Mouse (Mus musculus) neural tube, embryonic 13.5 days (tissue): ENCODE measurements around the gene Sec13. TPM values are rescaled to one million over a fixed set of nuclear protein-coding genes. Genes with fewer than 3 reads are reported as not detected.

ENCODE experiments used
- ATAC-seq: fragments of 200-750 bp; cut with Nextera tagmentation; 2 replicates; pipeline ENCODE4 v1.8.0; 2017; ENCODE audit warnings: low read depth, mild to moderate bottlenecking, moderate TSS enrichment, moderate library complexity
- H3K27ac ChIP-seq: fragments of 300-500 bp; sonication (generic); replicated peaks from 2 replicates; pipeline ENCODE4 v1.5.1; 2015; ENCODE audit warnings: moderate library complexity, mild to moderate bottlenecking, inconsistent platforms
- H3K27me3 ChIP-seq: fragments of 300-500 bp; sonication (generic); 2 replicates; pipeline ENCODE4 v1.6.1; 2015; ENCODE audit warnings: mild to moderate bottlenecking, inconsistent platforms
- H3K36me3 ChIP-seq: fragments of 300-500 bp; sonication (generic); 2 replicates; pipeline ENCODE4 v1.6.1; 2015; ENCODE audit warnings: mild to moderate bottlenecking, inconsistent platforms
- H3K4me1 ChIP-seq: fragments of 300-500 bp; sonication (generic); replicated peaks from 2 replicates; pipeline ENCODE4 v1.6.1; 2015; ENCODE audit warnings: inconsistent platforms
- H3K4me2 ChIP-seq: fragments of 300-500 bp; sonication (generic); 2 replicates; pipeline ENCODE4 v1.6.1; 2015; ENCODE audit warnings: inconsistent platforms, mild to moderate bottlenecking, moderate library complexity
- H3K4me3 ChIP-seq: fragments of 300-500 bp; sonication (generic); 2 replicates; pipeline ENCODE4 v1.5.1; 2015; ENCODE audit warnings: mild to moderate bottlenecking, inconsistent platforms
- H3K9ac ChIP-seq: fragments of 300-500 bp; sonication (generic); 2 replicates; pipeline ENCODE4 v1.6.1; 2015; ENCODE audit warnings: moderate library complexity, mild to moderate bottlenecking, inconsistent platforms
- H3K9me3 ChIP-seq: fragments of 300-500 bp; sonication (generic); 2 replicates; pipeline ENCODE4 v1.6.1; 2016; ENCODE audit warnings: inconsistent platforms
- WGBS: fragments of 180-500 bp; shearing (Covaris S2); methylation state at CpG from one replicate; pipeline ENCODE4 v1.1.7; 2015; 5-methylcytosine and 5-hydroxymethylcytosine counted together
- microRNA-seq: library from miRNA; unstranded; fragments of <30 nt; microRNA quantifications from one replicate; pipeline ENCODE4, GENCODE M21; 2016
- polyA plus RNA-seq: library from polyadenylated mRNA; unstranded; fragments of >200 nt; fragmentation: Nextera tagmentation; extraction: Ambion mirVana; gene quantifications from 2 replicates; pipeline ENCODE4 v1.2.1, GENCODE M21; 2015

Gene Sec13
- polyA plus RNA-seq, 1 experiment from 2014 or later: 218 TPM

DNA sequence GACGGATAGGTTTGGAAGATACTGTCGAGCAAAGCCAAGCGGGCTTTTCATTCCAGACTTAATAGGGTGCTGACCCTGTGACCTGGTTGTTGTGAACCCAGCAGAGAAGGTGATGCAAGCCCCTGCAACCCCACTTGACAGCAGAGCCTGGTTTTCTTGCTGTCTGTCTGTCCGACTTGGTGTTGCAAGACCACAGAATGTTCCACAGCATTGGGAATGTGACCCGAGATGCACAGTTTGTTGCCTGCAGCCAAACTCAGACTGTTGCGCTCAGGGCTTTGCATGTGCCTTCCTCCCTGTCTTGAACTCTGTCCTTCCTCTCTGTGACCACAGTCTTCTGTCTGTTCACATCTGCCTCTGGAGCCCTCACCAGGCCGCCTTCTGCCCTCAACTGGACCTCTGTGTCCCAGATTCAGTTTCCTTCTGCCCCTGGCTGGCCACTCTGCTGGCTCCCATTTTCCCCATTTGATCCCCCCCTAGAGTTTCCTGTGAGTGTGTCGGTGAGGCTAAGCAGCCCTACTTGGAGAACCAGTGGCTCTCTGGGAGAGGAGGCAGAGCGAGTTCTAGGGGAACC lies 60.5 kb downstream of the Sec13 start:
- 86% methylated on average over 9 of the region's 9 CpGs for WGBS
- Histone ChIP-seq H3K4me2 (no peak overlapping the region), H3K9me3 (no peaks in the 10 kb centered on the region), H3K4me3 (no peak overlapping the region), H3K9ac (no peak overlapping the region), H3K27me3 (no peaks in the 10 kb centered on the region), H3K4me1 (no peaks in the 10 kb centered on the region), H3K36me3 (no peaks in the 10 kb centered on the region), H3K27ac (no peak overlapping the region)
- ATAC-seq: no peak

DNA sequence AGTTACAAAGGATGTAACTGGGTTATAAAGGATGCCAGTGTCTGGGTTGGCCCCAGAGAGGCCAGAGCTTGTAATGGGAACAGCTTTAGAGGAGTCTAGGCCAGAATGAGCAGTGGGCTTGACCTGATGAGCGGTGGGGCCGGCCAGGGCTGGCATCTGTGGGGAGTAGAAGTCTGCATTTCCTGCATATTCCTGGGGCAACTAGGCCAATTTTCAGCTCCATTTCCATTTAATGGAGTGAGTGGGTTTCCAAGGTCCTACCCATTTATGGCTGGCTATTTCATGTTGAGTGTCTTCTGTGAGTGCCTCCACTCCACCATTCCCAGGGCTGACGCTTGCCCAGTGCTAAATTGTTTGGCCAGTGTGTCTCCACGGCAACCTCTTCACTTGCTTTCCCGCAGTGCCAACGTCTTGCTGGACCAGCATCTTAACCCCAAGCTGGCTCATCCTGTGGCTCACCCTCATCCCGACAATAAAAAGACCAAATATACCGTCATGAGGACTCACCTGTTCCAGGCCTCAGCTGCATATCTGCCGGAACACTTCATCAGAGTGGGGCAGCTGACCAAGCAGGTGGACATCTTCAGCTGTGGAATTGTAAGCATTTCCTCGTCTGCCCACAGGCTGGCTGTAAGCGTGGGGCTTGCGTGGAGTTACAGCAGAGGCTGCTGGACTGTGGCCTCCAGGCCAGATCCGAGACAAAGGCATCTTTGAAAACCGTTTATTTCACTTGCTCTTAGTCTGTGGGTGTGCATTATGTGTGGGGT lies 62.1 kb downstream of the Sec13 start:
- Histone ChIP-seq H3K36me3 (no peaks in the 10 kb centered on the region), H3K27ac (no peak overlapping the region), H3K27me3 (no peaks in the 10 kb centered on the region), H3K9me3 (no peaks in the 10 kb centered on the region), H3K4me2 (no peak overlapping the region), H3K4me1 (no peaks in the 10 kb centered on the region), H3K9ac (no peak overlapping the region), H3K4me3 (no peak overlapping the region)
- ATAC-seq: no peak
- WGBS: 70% methylated on average over 14 of the region's 14 CpGs

Small RNA genes lying within 50 kb of the gene (microRNA-seq; reads per million reads assigned to microRNA genes)
- not detected for gene Mir7042

Other genes with a start within 250 kb of the Sec13 start
- 5.2 and 5.6 TPM in 2 replicates for gene Prrt3, start 238.8 kb downstream of the Sec13 start, polyA plus RNA-seq
- 103 and 108 TPM in 2 replicates for gene Emc3, start 209.1 kb downstream of the Sec13 start, polyA plus RNA-seq
- 1.8 and 2.1 TPM in 2 replicates for gene Fancd2, start 209.1 kb downstream of the Sec13 start, polyA plus RNA-seq
- 0.18 TPM in 1 of 2 replicates, not detected in the other for gene Fancd2os, start 140.0 kb downstream of the Sec13 start, polyA plus RNA-seq
- 241 and 242 TPM in 2 replicates for gene Brk1, start 136.0 kb downstream of the Sec13 start, polyA plus RNA-seq
- gene Vhl, start 116.8 kb downstream of the Sec13 start, polyA plus RNA-seq: 65.9 and 66.8 TPM in 2 replicates
- 2.5 and 2.7 TPM in 2 replicates for gene Irak2, start 102.3 kb downstream of the Sec13 start, polyA plus RNA-seq
- 0.61 and 1.1 TPM in 2 replicates for gene Tatdn2, start 43.7 kb downstream of the Sec13 start, polyA plus RNA-seq
- 0.22 and 0.80 TPM in 2 replicates for gene Ghrl, start 20.9 kb downstream of the Sec13 start, polyA plus RNA-seq